Mouse (Mus musculus) fat pad, adult 2 months (tissue): ENCODE measurements at regions not wholly inside any gene's neighbourhood (a gene's known extent, or its start where the extent isn't known, plus 50 kb on each side); places are given as distances from the start of the nearest gene placed in this dataset.
"Not testable (repeated sequence)": the region's sequence is repeated elsewhere in the genome, so short reads cannot be mapped to it uniquely, and the experiment has no call there.

Source experiments
- DNase-seq: peaks from one replicate; pipeline ENCODE4 v3.0.0-alpha.2; 2011; ENCODE audit warnings: low read depth, low spot score; ENCODE audit errors: extremely low read depth

DNA sequence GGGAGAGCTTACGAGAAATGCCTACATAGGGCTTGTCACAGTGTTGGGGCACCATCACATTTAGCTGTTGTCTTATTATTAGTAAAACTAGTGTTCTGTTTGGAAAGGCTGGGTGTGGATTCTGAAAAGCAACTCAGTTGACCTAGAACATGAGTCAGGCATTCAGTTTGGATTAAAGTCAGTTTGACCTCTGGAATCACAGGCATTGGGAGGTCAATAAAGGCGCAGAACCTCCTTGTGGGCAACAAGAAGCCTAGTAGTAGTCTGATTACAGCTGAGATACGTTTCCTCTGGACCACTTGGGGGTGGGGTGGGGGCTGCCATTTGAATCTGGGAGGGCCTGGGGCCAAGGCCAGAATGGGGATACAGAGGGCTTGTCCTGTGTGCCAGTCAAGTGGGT is 52.1 kb upstream of the Map3k1 start:
- DNase-seq, result no peak

DNA sequence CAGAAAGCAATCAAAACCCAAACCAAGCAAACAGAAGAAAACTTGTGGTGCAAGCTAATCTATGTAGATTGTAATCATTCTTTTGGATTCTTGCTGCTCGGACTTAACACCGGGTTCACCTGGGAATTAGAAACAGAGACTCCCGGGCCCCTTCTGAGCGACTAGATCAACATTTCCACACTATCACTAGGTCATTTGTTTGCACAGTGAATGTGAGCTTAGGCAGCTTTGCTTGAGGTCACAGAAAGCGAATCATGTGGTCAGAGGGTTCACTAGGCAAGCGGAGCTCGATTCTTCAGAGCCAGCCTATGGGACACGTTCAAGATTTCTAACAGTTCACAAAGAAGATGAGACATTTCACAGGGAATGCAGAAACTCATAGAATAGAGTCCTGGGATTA is 53.5 kb upstream of the Map3k1 start:
- DNase-seq, result no peak

DNA sequence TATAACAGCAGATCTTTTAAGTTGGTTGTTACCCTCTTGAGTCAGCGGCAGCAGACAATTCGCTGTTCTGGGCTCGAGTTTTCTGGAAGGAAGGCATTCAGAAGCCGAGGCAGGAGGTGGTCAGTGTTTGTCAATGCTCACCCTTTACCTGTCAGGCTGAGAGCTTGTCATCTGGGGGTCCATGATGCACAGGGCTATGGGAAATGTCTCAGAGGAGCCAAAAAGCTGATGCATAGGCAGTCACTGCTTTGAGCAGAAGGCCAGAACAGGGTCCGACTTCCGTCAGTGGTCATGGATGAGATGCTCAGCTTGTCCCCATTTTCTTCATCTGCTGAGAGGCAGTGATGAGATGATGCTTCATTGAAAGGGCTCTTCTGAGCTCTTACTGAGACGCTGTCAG is 57.2 kb upstream of the Map3k1 start:
- DNase-seq, result no peak

DNA sequence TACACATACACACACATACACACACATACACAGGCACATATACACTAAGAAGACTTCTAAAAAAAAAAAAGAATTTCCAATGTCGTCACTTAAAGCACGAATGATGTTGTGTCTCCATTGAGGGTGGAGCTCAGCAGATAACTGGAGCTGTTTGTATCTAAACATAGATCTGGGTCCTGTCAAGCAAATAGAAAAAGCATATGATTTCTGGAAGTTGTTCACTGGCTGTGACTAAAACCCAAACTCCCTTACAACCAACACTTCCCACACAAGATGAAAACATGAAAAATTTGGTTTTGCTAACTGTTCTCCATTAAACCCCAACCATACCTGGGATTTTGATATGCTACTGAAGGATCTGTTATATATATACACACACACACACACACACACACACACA is 58.5 kb upstream of the Map3k1 start:
- no peak for DNase-seq

DNA sequence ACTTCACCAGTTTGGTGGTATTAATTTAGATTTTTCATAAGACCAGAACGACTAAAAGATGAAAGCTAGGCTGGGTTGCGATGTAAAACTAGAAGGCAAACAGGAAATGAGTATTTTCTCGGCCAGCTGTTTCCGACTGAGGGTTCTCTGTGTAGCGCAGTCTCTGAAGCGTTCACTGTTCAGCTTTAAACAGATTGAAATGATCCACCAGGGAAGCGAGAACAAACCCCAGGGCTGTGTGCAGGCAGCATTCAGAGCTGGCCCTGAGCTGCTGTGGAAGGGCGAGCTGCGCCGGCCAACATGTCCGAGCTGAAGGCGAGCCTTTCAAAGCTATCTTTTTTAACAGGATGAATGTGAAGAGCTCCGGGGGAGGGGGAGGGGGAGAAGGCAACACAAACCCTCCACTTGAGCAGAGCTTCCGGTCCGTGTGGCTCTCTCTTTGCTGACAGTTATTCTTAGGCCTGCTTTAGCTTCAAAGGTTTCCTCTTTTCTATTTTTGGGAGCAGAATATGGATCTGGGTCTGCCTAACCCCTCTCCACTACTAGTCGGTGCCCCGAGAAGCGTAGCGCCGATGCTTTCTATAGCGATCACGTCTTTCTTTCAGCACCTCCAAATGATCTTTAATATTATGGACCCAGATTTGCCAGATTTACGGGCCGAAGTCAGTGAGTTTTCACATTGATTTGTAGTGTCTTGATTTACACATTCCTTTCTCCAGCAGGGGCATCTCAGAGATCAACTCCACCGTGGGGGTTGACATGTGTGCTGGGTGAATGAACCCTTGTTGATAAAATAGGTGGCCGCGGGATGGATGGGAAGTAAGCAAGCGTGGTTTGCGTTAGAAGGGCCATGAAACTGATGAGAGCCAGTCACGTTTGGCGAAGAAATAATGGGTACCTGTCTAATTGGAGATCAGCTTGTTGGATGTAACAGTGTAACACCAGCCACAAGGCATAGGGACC is 59.3 kb upstream of the Map3k1 start:
- DNase-seq, result no peak

DNA sequence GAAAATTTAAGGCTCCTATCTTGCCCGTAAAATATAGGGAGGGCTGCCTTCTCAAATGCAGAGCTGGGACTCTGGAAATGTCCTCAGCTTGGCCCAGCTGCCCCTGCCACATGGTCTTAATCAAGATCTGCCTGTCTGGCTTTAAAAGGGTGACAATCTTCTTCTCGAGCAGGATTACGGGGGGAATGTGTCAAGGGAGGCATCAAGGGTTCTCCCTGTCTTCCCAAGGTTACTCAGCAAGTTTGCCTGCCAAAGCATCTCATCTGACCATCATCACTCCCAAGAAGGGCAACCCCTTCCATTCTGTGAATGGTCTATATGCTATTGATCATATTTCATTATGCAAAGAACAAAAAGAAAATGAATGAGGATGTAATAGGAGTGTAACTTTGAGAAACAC is 60.2 kb upstream of the Map3k1 start:
- no peak for DNase-seq

DNA sequence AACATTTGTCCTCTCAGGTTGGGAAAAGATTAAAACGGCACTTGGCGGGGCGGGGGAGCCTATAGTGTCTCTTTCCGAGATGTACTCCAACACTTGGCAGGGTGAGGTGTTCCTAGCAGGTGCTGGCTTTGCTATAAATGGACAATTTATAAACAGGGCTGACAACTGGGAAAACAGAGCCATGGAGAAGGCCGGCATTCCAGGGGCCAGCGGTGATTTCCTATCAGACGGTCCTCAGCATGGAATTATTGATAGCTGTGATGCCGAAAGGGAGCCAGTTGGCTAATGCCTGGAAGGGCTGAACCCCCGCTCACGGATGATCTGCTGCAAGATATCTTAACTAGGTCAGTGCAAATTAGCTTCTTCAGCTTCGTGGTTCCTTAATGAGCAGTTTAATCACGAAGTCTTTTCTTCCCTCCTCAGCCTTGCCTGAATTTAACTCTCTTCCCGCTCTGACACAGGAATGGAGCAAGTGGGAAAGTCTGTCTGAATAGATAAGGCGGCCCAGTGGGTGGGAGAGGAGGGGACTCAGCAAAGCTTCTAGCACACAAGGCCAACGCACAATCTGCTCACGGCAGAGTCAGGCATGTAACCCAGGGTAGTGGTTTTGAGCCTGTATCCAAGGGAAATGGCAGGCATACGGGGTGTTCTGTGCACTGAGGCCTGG is 61.1 kb upstream of the Map3k1 start:
- DNase-seq, result no peak

DNA sequence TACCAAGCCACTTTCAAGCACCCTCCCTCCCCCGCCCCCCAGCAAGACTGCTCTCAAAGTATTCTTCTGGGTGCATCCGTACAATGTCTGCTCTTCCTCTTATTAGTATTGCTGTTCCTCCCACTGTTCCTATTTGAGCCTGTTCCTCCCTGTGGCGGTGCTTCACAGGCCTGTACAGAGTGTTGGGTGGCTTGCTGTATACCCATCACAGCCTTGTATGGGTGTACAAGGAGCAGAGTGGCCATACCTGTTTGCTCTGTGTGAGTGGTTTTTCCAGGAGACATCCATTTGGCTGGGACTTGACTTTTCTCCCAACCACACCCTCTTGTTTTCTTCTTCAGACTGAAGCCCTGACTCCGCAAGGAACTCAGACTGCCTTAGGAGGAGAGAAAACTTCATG is 61.7 kb upstream of the Map3k1 start:
- no peak for DNase-seq

DNA sequence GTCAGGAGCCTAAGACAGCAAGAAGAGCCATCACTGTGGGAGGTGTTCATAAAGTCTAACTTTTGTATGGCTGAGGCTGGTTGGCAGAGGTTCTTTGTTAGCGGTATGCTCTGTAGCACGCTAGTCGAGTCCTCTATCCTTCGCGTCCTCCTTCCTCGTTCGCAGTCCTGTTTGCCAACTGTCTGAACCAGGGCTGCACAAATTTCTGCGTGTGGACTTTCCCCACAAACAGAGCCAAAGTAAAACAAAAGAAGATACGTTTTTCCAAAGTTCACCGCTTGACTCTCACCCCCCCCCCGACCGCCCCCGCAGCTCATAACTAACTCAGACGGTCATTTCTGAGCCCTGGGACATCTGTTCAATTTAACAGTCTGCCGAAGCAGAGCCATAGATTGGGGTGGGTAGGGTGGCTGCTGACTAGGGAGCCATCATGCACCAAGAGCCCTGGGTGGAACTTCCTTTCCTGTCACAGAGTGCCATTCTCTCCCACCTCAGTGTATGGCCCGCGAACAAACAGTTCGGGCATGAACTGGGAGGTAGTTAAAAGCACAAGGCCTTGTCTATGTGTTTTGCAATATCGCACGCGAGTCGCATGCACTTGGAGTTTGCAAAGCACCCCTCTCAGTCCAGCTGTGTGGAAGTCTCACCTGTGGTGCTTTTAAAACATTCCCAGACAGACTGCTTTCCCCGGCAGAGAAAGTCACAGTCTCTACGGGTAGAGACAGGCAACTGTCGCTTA is 63.0 kb upstream of the Map3k1 start:
- DNase-seq, result no peak

DNA sequence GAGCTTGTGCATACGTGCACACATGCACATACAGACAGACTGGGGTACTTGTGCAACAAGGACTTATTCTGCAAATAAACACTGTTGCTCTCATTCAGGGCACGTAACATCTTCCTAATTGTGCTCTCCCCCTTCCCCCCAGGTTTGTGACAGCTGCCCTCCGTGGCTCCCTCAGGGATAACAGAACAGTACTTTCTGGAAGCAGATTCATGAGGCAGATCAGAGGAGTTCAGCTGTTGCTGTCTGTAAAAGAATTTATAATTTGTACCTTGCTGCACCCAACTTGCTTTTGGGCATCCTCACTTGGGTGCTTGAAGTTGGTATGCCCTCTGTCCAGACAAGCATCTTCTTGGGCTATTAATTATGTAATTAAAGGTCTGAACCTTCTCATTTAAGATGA is 65.5 kb upstream of the Map3k1 start:
- DNase-seq, result no peak

DNA sequence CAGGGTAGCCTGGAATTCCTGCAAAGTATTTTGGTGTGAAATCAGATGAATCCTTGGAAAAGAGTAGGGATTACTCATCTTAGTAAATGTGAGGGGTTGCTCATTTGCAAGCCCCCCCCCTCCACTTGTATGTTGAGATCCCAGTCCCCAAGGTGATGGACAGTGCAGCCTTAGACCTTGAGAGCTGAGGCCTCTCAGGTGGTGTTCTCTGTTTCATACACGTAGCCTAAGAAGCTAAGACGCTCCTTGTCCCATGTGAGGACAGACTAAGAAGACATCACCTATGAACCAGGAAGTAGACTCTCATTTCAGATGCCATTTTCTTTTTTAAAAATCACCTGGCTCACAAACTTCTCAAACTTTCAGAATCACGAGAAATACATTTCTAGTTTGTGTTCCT is 67.6 kb upstream of the Map3k1 start:
- DNase-seq, result no peak

DNA sequence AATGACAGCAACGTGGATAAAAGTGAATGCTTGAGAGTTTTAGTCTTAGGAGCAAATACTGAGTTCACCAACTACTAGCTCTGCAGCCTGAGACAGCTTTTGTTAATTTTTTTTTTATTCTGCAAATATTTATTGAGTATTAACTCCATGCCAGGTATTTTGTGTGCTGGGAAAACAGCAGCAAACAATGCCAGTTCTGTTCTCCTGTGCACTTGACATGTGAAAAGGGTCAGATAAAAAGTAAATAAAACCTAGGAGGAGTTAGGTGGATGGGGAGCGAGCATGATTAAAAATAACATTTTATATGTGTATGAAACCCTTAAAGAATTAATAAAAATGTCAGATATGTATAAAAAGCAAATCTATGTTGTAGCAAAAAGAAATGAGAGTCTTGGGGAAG is 68.1 kb upstream of the Map3k1 start:
- no peak for DNase-seq

DNA sequence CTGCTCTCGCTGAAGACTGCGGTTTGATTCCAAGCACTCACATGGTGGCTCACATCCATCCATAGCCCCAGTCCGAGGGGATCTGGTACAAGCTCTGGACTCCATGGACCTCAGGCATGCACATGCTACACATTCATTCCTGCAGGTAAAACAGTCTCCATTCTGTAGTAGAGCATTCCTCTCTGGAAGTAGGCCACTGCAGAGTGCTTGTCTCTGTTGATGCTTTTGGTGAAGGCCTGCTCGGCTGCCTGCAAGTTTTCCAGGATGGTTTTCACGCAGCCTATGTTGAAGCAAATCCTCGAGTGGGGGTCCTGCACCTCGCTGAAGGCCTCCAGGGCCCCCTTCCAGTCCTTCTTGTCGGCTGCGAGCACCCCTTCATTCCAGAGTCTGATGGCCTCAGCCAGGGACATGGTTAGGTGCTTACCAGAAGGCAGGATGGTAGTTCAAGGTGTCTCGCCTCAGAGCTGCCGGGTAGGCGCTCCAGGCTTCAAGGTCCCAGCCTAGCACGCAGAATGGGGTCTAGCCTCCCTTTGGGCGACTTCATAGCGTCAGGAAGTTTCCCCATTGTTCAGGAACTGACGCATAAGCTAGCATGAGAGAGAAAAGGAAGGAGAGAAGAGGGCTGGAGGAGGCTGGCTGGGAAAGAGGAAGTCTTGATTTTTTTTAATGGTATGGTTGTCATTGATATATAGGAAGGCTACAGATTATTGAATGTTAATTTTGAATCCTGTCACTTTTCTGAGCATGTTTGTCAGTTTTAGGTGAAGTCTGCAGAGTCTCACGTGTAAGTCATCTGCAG is 75.2 kb upstream of the Map3k1 start:
- DNase-seq, result not testable (repeated sequence)

DNA sequence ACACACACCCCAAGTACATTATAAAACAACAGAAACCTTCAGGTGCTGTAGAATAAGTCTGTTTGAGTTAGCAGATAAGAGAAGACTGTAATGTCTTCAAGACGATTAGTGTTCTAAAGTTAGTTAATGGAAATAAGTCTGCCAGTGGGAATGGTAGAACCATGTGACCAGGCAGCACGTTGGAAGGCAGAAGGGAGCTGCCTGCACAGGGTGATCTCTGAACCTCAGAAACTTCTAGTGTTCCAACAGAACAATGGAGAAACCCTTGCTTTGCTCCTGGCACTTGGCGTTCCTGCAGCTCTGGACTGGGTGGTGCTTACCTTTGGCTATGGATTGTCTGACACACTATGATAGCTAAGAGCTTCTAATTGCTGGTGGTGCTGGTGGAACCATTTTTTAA is 82.0 kb upstream of the Map3k1 start:
- DNase-seq, result no peak

DNA sequence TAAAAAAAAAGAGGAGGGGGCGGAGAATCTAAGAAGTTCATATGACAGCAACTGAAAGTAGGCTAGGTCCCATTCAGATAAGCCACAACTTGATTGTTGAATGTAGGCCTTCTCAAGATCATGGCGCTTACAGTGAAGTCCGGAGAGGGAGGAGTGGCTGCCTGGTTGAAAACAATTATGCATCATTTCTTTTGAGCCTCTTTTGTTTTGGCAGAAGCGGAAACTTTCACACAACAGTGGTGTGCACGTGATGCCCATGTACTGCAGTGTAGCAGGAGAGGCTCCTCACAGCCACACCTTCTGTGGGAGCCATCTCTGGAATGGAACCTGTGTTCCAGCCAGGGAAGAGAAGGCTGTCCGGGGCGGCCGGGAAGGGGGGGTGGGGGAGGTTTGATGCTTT is 83.3 kb upstream of the Map3k1 start:
- no peak for DNase-seq

DNA sequence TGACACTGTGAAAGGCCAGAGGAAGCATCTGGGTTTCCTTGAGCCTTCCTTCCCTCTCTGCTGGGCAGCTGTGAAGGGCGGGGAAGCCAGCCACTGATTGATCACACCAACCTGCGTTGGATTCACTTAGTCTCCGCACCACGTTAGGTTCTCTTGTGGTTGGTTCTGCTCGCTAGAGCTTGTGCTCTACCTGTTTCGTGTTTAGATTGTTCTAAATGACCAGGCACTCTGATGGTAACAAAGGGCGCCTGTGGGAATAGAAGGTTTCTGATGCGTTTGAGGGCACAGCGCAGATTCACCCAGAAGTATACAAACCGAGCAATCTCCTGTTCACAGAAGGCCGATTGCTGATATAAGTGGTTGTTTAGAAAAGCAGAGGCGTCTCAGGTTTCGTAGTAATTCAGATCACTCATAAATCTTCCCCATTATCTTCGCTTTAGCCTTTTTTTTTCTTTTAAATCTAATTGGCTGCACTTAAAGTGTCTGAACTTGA is 84.5 kb upstream of the Map3k1 start:
- no peak for DNase-seq

DNA sequence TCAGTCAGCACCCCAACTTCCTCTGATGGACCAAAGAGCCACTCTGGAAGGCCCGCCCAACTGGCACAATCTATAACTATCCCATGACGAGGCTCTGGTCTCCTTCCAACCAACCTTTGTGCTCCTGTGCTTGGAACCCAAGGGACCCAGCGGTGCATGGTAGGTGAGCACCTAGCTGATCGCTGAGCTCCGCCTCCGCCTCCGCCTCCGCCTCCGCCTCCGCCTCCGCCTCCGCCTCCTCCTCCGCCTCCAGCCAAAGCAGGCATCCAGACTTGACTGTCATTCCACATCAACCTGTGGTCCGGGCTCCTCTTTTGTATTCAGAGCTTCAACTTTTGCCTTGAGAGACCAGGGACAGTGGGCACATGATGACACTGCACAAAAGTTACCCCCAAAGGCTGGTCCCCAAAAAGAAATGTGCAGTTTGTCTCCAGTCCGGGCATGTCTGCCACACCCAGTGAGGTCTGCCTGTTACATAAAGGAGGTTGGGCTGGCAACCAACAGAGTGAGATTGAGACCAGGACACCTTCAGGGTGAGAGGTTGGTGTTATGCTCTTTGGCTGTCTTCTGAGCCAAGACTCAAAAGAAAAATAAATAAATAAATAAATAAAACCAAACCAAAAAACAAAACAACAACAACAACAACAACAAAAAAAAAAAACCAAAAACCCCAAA is 86.1 kb upstream of the Map3k1 start:
- no peak for DNase-seq

DNA sequence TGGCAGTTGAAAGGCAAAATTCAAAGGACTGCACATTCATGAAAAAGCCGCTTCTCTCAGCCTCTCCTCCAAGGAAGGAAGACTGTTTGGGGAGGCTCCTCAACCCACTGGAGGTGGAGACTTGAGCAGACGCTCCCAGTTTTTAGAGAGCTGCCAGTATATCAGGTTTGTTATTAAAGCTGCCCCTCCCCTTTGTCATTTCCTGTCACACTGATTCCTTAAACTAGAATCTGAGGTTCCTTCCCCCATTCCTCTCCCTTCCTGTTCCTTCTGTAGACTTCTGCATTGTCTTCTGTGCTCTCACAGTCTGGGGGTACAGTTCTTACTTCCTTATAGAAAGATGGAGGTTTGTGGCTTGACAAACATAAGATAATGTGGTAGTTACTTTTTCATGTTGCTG is 87.5 kb upstream of the Map3k1 start:
- no peak for DNase-seq

DNA sequence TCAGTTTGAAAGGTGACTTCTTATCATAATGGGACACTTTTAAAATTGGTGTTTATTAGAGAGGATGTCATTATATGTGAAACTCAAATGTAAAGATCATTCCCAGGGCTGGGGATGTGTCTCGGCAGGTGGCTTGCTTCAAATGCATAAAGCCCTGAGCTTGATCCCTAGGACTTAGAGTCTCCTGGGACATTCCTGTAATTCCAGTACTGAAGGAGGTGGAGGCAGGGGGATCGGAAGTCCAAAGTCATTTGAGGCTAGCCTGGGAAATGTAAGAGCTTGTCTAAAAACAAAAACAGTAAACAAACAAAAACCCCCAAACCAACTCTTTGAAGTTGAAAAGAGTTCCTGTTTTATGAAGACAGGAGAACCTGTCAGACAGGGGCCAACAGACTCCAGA is 94.6 kb upstream of the Map3k1 start:
- DNase-seq, result no peak

DNA sequence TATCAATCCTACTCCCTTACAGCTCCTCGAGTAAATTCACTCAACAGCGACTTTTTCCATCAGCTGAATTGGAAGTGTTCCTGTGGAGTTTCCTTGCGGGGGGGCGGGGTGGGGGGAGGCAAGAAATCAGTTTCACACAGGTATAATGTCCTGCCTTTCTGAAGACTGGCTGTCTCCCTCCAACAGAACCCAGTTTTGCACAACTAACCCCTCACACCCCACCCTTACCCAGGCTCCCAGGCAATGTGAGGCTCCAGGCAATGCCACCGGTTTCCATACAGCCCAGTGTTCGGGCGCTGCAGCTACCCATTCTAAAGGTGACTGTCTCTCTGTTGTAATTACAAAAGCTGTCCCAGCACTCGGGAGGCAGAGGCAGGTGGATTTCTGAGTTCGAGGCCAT is 95.1 kb upstream of the Map3k1 start:
- DNase-seq, result no peak
